Mouse (Mus musculus): Measurements from ENCODE around the gene Dnmt3a.

- no peak for TF ChIP-seq POLR2A (IDR thresholded peaks at IDR 0.05; ENCODE audit: low read depth, low read length)
- no peak for TF ChIP-seq CTCF (conservative IDR thresholded peaks at IDR 0.05; ENCODE audit: insufficient read depth, insufficient read length, low read depth, low read length)
Observed at GRCm38 (mm10) chr12:3872410-3873230, 66.8 kb downstream of the Dnmt3a start.
